Mouse (Mus musculus): ENCODE measurements around the gene Adgrg1. TPM values are rescaled to one million over a fixed set of nuclear protein-coding genes. Genes with fewer than 3 reads are reported as not detected.

Gene Adgrg1
- polyA plus RNA-seq, 1 experiment from 2014 or later = 16.3 TPM

DNA sequence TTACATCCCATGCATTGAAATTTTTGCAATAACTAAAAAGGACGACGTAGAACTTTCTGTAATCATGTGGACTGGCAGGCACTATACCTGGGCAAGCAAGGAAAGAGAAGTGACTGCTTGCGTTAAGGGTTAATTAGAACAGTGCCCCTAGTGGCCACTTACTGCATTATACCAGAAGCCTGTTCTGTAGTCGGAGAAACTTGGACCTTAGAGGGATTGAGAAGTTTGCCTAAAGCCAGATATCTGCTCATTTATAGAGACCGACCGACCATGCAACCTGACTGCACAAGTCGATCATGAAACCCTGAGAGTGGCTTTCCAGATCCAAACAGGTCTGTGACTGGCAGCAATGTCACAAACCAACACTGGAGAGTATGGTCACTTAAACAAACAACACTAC lies 8.0 kb upstream of the Adgrg1 start:
- no peak for ATAC-seq (ENCODE audit: low read depth)
- Histone ChIP-seq H3K4me3 (ENCODE audit: low read depth, low read length) (no peak overlapping the region), H3K4me2 (ENCODE audit: low read depth, low read length) (no peak overlapping the region), H3K27ac (replicated peaks; ENCODE audit: low read depth, low read length) (no peak overlapping the region), H3K36me3 (ENCODE audit: control insufficient read depth, insufficient read depth, low read length) (no peaks in the 10 kb centered on the region), H3K9me3 (ENCODE audit: control insufficient read depth, low read length) (no peaks in the 10 kb centered on the region), H3K27me3 (replicated peaks; ENCODE audit: control insufficient read depth, insufficient read depth, low read length) (no peaks in the 10 kb centered on the region), H3K9ac (ENCODE audit: low read depth, low read length) (no peak overlapping the region), H3K4me1 (ENCODE audit: control insufficient read depth, insufficient read depth, low read length) (no peaks in the 10 kb centered on the region)
- no peak for DNase-seq (ENCODE audit: low spot score)
- WGBS = 18% methylated on average over 7 of the region's 7 CpGs

- 79% methylated on average over 4 of the region's 4 CpGs for WGBS
- no peaks in the 10 kb centered on the region for H3K9me3 ChIP-seq (ENCODE audit: control insufficient read depth, low read length)
- H3K4me3 ChIP-seq (ENCODE audit: low read depth, low read length) = no peak overlapping the region
- no peak for ATAC-seq (ENCODE audit: low read depth)
- DNase-seq (ENCODE audit: low spot score) = no peak
- H3K4me1 ChIP-seq (ENCODE audit: control insufficient read depth, insufficient read depth, low read length) = no peaks in the 10 kb centered on the region
- H3K4me2 ChIP-seq (ENCODE audit: low read depth, low read length) = no peak overlapping the region
- no peak overlapping the region for H3K27ac ChIP-seq (replicated peaks; ENCODE audit: low read depth, low read length)
- no peak overlapping the region for H3K9ac ChIP-seq (ENCODE audit: low read depth, low read length)
- H3K36me3 ChIP-seq (ENCODE audit: control insufficient read depth, insufficient read depth, low read length) = no peaks in the 10 kb centered on the region
- H3K27me3 ChIP-seq (replicated peaks; ENCODE audit: control insufficient read depth, insufficient read depth, low read length) = no peaks in the 10 kb centered on the region
Measured at GRCm38 (mm10) chr8:94967071-94967470, 7.5 kb upstream of the Adgrg1 start.

GRCm38 (mm10) chr8:94967554-94967953 lies 7.0 kb upstream of the Adgrg1 start:
- no peak overlapping the region for H3K4me2 ChIP-seq (ENCODE audit: low read depth, low read length)
- no peaks in the 10 kb centered on the region for H3K36me3 ChIP-seq (ENCODE audit: control insufficient read depth, insufficient read depth, low read length)
- H3K9me3 ChIP-seq (ENCODE audit: control insufficient read depth, low read length) = no peaks in the 10 kb centered on the region
- WGBS = 82% methylated on average over 3 of the region's 3 CpGs
- no peak overlapping the region for H3K27ac ChIP-seq (replicated peaks; ENCODE audit: low read depth, low read length)
- H3K4me1 ChIP-seq (ENCODE audit: control insufficient read depth, insufficient read depth, low read length) = no peaks in the 10 kb centered on the region
- no peak overlapping the region for H3K4me3 ChIP-seq (ENCODE audit: low read depth, low read length)
- ATAC-seq (ENCODE audit: low read depth) = no peak
- no peak overlapping the region for H3K9ac ChIP-seq (ENCODE audit: low read depth, low read length)
- no peak for DNase-seq (ENCODE audit: low spot score)
- no peaks in the 10 kb centered on the region for H3K27me3 ChIP-seq (replicated peaks; ENCODE audit: control insufficient read depth, insufficient read depth, low read length)

GRCm38 (mm10) chr8:94973270-94973669 lies 1.3 kb upstream of the Adgrg1 start:
- no peaks in the 10 kb centered on the region for H3K36me3 ChIP-seq (ENCODE audit: control insufficient read depth, insufficient read depth, low read length)
- no peak for ATAC-seq (ENCODE audit: low read depth)
- no peaks in the 10 kb centered on the region; the same call in 1 of the 2 replicates for H3K27me3 ChIP-seq (replicated peaks; ENCODE audit: control insufficient read depth, insufficient read depth, low read length)
- H3K4me1 ChIP-seq (ENCODE audit: control insufficient read depth, insufficient read depth, low read length) = peaks cover 7% of the 10 kb centered on the region; the same call in 1 of the 2 replicates
- no peak overlapping the region for H3K27ac ChIP-seq (replicated peaks; ENCODE audit: low read depth, low read length)
- H3K9me3 ChIP-seq (ENCODE audit: control insufficient read depth, low read length) = no peaks in the 10 kb centered on the region
- DNase-seq (ENCODE audit: low spot score) = no peak
- no peak overlapping the region for H3K4me3 ChIP-seq (ENCODE audit: low read depth, low read length)
- no peak overlapping the region for H3K4me2 ChIP-seq (ENCODE audit: low read depth, low read length)
- 90% methylated on average over 9 of the region's 9 CpGs for WGBS
- H3K9ac ChIP-seq (ENCODE audit: low read depth, low read length) = no peak overlapping the region

DNA sequence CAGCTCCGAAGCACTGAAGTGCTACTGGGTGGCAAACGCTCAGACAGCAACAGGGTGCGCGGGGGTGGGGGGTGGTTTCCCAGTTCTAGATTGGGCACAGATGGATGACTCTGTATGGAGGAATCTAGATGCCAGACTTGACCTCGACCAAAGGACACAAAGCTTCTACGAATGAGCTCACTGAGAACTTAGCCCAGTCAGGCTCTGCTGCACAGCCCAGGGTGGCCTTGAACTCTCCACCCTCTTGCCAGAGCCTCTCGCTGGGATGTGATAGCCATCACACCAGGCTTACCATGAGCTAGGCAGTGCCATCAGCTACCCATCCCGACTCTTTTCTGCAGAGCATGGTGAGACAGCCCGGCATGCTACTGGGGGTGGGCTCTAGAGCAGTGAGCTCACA lies 765 bp upstream of the Adgrg1 start:
- no peak overlapping the region for H3K27ac ChIP-seq (replicated peaks; ENCODE audit: low read depth, low read length)
- H3K4me1 ChIP-seq (ENCODE audit: control insufficient read depth, insufficient read depth, low read length) = peaks cover 7% of the 10 kb centered on the region; the same call in 1 of the 2 replicates
- no peaks in the 10 kb centered on the region; the same call in 1 of the 2 replicates for H3K27me3 ChIP-seq (replicated peaks; ENCODE audit: control insufficient read depth, insufficient read depth, low read length)
- H3K4me2 ChIP-seq (ENCODE audit: low read depth, low read length) = no peak overlapping the region
- no peak for ATAC-seq (ENCODE audit: low read depth)
- no peaks in the 10 kb centered on the region for H3K36me3 ChIP-seq (ENCODE audit: control insufficient read depth, insufficient read depth, low read length)
- no peak for DNase-seq (ENCODE audit: low spot score)
- WGBS = 91% methylated on average over 9 of the region's 9 CpGs
- H3K4me3 ChIP-seq (ENCODE audit: low read depth, low read length) = no peak overlapping the region
- H3K9ac ChIP-seq (ENCODE audit: low read depth, low read length) = no peak overlapping the region
- H3K9me3 ChIP-seq (ENCODE audit: control insufficient read depth, low read length) = no peaks in the 10 kb centered on the region

- Histone ChIP-seq H3K4me2 (ENCODE audit: low read depth, low read length) (peak overlapping the region; percentile 30), H3K27me3 (replicated peaks; ENCODE audit: control insufficient read depth, insufficient read depth, low read length) (no peaks in the 10 kb centered on the region; the same call in 1 of the 2 replicates), H3K27ac (replicated peaks; ENCODE audit: low read depth, low read length) (peak overlapping the region; percentile 74), H3K4me1 (ENCODE audit: control insufficient read depth, insufficient read depth, low read length) (peaks cover 9% of the 10 kb centered on the region; the same call in 1 of the 2 replicates), H3K4me3 (ENCODE audit: low read depth, low read length) (peak overlapping the region; percentile 34), H3K9ac (ENCODE audit: low read depth, low read length) (no peak overlapping the region; the same call in 1 of the 2 replicates), H3K9me3 (ENCODE audit: control insufficient read depth, low read length) (no peaks in the 10 kb centered on the region), H3K36me3 (ENCODE audit: control insufficient read depth, insufficient read depth, low read length) (no peaks in the 10 kb centered on the region)
- DNase-seq (ENCODE audit: low spot score) (peak; percentile 84), ATAC-seq (ENCODE audit: low read depth) (peak; percentile 78)
- WGBS = 17% methylated on average over 17 of the region's 17 CpGs
Measured at GRCm38 (mm10) chr8:94976651-94977417, 2.3 kb downstream of the Adgrg1 start.

GRCm38 (mm10) chr8:94978131-94978530 lies 3.6 kb downstream of the Adgrg1 start:
- no peaks in the 10 kb centered on the region; the same call in 1 of the 2 replicates for H3K27me3 ChIP-seq (replicated peaks; ENCODE audit: control insufficient read depth, insufficient read depth, low read length)
- no peak for DNase-seq (ENCODE audit: low spot score)
- H3K36me3 ChIP-seq (ENCODE audit: control insufficient read depth, insufficient read depth, low read length) = no peaks in the 10 kb centered on the region
- WGBS = 40% methylated on average over 9 of the region's 9 CpGs
- no peak overlapping the region for H3K9ac ChIP-seq (ENCODE audit: low read depth, low read length)
- peak overlapping the region; percentile 30 for H3K4me2 ChIP-seq (ENCODE audit: low read depth, low read length)
- H3K4me1 ChIP-seq (ENCODE audit: control insufficient read depth, insufficient read depth, low read length) = peaks cover 12% of the 10 kb centered on the region
- ATAC-seq (ENCODE audit: low read depth) = peak; percentile 38
- H3K4me3 ChIP-seq (ENCODE audit: low read depth, low read length) = peak overlapping the region; percentile 34
- H3K27ac ChIP-seq (replicated peaks; ENCODE audit: low read depth, low read length) = peak overlapping the region; percentile 74; the same call in 1 of the 2 replicates
- no peaks in the 10 kb centered on the region for H3K9me3 ChIP-seq (ENCODE audit: control insufficient read depth, low read length)

GRCm38 (mm10) chr8:94978593-94979319 lies 4.2 kb downstream of the Adgrg1 start:
- ATAC-seq (ENCODE audit: low read depth) (no peak), DNase-seq (ENCODE audit: low spot score) (no peak)
- Histone ChIP-seq H3K36me3 (ENCODE audit: control insufficient read depth, insufficient read depth, low read length) (no peaks in the 10 kb centered on the region), H3K9me3 (ENCODE audit: control insufficient read depth, low read length) (no peaks in the 10 kb centered on the region), H3K4me3 (ENCODE audit: low read depth, low read length) (peak overlapping the region; percentile 34; the same call in 1 of the 2 replicates), H3K27ac (replicated peaks; ENCODE audit: low read depth, low read length) (no peak overlapping the region), H3K9ac (ENCODE audit: low read depth, low read length) (no peak overlapping the region), H3K27me3 (replicated peaks; ENCODE audit: control insufficient read depth, insufficient read depth, low read length) (no peaks in the 10 kb centered on the region; the same call in 1 of the 2 replicates), H3K4me2 (ENCODE audit: low read depth, low read length) (peak overlapping the region; percentile 30), H3K4me1 (ENCODE audit: control insufficient read depth, insufficient read depth, low read length) (peaks cover 18% of the 10 kb centered on the region)
- WGBS = 73% methylated on average over 13 of the region's 13 CpGs

All from embryonic facial prominence, embryonic 14.5 days (tissue).